Mouse (Mus musculus) cortical plate, adult 2 months (tissue): ENCODE data around the gene Fbxo27.

Source experiments
- CTCF ChIP-seq: fragments of 200-500 bp; IDR thresholded peaks from 2 replicates; pipeline ENCODE4 v1.5.1; 2011; ENCODE audit warnings: mild to moderate bottlenecking, control low read depth, low read length; ENCODE audit not compliant: insufficient read depth; ENCODE audit errors: extremely low read depth
- POLR2A ChIP-seq: fragments of 200-500 bp; IDR thresholded peaks from 2 replicates; pipeline ENCODE4 v1.6.1; 2011; ENCODE audit warnings: mild to moderate bottlenecking, low read length, control low read depth; ENCODE audit not compliant: insufficient read depth; ENCODE audit errors: extremely low read depth

DNA sequence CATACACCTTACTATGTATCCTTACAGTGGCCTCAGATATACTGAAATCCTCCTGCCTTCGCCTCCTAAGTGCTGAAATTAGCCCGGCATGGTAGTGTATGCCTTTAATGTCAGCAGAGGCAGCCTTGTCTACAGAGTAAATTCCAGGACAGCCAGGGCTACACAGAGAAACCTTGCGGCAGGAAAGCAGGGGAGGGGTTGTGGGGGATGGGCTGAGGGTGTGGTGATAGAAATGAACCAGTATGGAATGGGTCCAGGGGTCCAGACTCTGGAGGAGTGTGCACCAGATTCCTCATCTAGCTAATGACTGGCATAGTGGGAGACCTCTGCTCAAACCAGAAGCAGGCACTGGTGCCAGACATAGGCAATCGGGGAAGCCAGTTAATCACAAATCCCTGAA, 26.5 kb downstream of the Fbxo27 start:
- no peak for TF ChIP-seq POLR2A
- TF ChIP-seq CTCF, result no peak
